Comparison of ENCODE assay signal across 14 mouse cellular contexts in the genomic region with DNA sequence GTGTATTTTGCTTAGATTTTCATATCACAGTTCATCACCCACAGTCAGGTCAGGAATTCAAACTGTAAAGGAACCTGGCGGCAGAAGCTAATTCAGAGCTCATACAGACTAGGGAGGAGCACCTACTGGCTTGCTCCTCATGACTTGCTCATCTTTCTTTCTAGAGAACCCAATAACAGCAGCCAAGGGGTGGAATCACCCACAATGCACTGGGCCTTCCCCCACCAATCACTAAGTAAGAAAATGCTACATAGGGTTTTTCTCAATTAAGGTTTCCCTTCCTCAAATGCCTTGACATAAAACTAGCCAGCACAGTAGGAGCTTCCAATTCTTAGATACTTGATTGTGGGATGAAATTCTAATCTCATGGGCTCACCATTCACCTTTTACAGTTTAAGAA.
"Had no signal": no experiment of that assay in that cellular context is flagged by ENCODE, and none has a peak within 500 bp of the region (broad histone marks: within the 10 kb centered on the region; RNA-seq: fewer than 3 reads in every experiment).

No protein-coding gene starts in this region.

- H3K9ac ChIP-seq: intestine, embryonic 15.5 days; liver, embryonic 15.5 days; midbrain, embryonic 12.5 days; stomach, embryonic 15.5 days had no signal

- H3K27me3 ChIP-seq: intestine, embryonic 15.5 days; liver, embryonic 15.5 days; midbrain, embryonic 12.5 days; stomach, embryonic 15.5 days had no signal

- H3K4me3 ChIP-seq: intestine, embryonic 15.5 days; limb, embryonic 10.5 days; liver, embryonic 15.5 days; midbrain, embryonic 12.5 days; stomach, embryonic 15.5 days had no signal

- H3K27ac ChIP-seq: intestine, embryonic 15.5 days; limb, embryonic 10.5 days; liver, embryonic 15.5 days; midbrain, embryonic 12.5 days; stomach, embryonic 15.5 days had no signal

- H3K36me3 ChIP-seq: intestine, embryonic 15.5 days; limb, embryonic 10.5 days; liver, embryonic 15.5 days; midbrain, embryonic 12.5 days; stomach, embryonic 15.5 days had no signal

- H3K4me1 ChIP-seq: intestine, embryonic 15.5 days; limb, embryonic 10.5 days; liver, embryonic 15.5 days; midbrain, embryonic 12.5 days; stomach, embryonic 15.5 days had no signal

- DNase-seq: kidney, adult 18-20 months; kidney, postnatal 14 days; lung, adult 2 months; right cerebral cortex, adult 18-20 months; right cerebral cortex, postnatal 25 days; thymus, postnatal 4 days had no signal

- H3K9me3 ChIP-seq: intestine, embryonic 15.5 days; limb, embryonic 10.5 days; liver, embryonic 15.5 days; midbrain, embryonic 12.5 days; stomach, embryonic 15.5 days had no signal

- ATAC-seq: intestine, embryonic 15.5 days; lung, postnatal 0 days; midbrain, embryonic 16.5 days had no signal

- H3K4me2 ChIP-seq: intestine, embryonic 15.5 days; liver, embryonic 11.5 days; liver, embryonic 15.5 days; midbrain, embryonic 12.5 days; stomach, embryonic 15.5 days had no signal
